Mouse (Mus musculus) embryo, embryonic 10.5 days (tissue): ENCODE measurements around the gene Ccdc124.
A peak's percentile ranks its signal among the peaks of the same experiment; 100 is the strongest.

Experiments used
- DNase-seq: peaks from one replicate; pipeline ENCODE4 v3.0.0-alpha.2; 2015; ENCODE audit warnings: low spot score

The Ccdc124 gene

GRCm38 (mm10) chr8:70821399-70821962 lies 52.3 kb downstream of the Ccdc124 start:
- peak; percentile 88 for DNase-seq

- DNase-seq, result peak; percentile 87
These were observed 53.4 kb downstream of the Ccdc124 start for GRCm38 (mm10) chr8:70820101-70820935.
